Mouse (Mus musculus): ENCODE data around the gene Plekhm3.
A peak's percentile ranks its signal among the peaks of the same experiment; 100 is the strongest.

The Plekhm3 gene

DNA sequence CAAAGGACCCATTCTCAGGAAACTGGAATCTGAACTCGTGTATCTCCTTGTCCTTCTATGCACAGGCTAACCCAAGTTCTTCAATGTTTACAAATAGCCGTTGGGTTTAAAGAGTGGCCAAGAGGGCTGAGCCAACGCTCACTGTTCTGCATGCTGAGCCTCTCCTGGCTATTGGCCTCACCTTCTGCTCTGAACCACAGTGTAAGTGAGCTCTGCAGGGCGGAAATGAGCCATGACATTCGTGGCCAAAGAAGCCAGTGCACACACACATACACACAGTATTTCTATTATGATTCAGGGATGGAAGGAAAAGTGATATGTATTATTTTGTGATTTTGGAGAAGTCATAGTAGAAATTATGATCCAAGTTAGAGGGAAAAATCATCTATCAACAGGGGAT, 138.9 kb downstream of the Plekhm3 start:
- peak; percentile 76 for DNase-seq

DNA sequence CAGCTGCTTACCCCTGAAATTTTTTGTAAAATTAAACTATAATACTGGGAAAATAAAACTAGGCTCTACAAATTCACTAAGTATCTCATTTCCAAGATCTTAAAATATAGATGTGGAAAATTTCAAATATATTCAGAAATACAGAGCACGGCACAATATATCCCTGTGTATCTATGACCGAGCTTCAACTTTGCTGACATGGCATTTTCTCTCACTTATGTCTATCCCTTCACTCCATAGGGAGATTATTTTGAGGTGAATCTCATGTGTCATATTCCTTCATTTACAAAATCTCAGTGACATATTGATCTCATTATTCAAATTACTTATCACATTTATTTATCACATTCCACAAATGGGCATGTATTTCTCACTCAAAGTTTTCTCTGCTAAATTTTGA, 143.4 kb downstream of the Plekhm3 start:
- no peak for DNase-seq

DNA sequence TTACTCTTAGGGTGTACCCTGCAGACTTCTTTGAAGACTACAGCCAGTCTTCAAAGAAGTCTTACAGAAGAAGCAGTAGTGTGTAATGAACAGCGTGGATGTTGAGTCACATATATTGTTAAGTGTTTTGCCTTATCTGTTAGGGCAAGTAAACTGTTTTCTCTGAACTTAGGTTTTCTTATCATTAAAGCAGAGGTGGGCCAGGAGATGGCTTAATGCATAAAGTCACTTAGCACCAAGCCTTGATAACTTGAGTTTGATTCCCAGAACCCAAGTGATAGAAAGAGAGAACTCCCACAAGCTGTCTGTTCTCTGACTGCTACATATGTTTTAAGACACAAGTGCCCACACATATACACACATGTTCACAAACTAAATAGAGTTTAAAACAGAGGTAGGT, 144.7 kb downstream of the Plekhm3 start:
- DNase-seq = no peak

DNA sequence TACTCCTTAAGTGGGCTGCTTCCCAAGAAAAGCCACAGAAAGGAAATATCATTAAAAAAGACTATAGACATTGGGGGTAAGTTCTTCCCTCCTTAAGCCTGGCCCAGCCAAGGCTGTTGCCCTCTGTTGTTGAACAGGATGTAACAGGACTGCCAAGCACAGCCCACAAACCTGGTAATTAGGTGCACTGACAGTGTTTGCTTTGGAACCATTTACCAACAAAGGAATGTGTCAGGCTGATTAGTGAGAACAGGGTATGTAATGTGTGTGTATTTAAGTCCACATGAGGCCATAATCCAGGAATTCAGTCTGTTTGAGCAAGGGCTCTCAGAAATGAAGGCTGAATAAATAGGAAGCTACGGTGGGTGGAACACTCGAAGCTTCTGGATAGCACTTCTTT, 147.5 kb downstream of the Plekhm3 start:
- DNase-seq = no peak

DNA sequence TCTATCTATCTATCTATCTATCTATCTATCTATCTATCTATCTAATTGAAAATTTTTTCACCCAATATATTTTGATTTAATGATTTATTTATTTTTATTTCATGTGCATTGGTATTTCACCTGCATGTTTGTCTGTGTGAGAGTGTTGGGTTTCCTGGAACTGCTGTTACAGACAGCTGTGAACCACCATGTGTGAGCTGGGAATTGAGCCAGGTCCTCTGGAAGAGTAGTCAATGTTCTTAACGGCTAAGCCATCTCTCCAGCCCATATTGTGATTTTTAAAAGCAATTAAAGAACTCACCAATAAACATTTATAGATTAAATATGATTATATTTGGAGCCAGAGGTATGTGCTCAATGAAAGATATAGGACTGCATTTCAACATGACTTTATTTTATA, 148.9 kb downstream of the Plekhm3 start:
- DNase-seq = no peak

DNA sequence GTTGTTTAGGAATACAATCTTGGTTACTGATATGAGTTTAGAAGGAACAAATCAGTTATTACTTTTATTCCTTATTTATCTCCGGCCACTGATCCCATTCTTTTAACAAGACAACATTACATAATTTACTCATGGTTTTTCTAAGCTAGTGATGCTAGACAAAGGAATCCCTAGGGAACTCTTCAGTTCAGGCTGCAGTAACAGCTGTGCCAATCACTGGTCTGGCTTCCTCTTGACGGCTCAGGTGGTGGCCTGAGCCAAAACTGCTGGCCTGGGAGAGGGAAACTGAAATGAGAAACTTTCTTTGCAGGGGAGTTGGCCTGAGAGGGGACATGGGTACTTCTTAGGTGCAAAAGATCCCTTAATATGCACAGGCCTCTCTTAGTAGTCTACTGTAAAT, 151.4 kb downstream of the Plekhm3 start:
- no peak for DNase-seq

DNA sequence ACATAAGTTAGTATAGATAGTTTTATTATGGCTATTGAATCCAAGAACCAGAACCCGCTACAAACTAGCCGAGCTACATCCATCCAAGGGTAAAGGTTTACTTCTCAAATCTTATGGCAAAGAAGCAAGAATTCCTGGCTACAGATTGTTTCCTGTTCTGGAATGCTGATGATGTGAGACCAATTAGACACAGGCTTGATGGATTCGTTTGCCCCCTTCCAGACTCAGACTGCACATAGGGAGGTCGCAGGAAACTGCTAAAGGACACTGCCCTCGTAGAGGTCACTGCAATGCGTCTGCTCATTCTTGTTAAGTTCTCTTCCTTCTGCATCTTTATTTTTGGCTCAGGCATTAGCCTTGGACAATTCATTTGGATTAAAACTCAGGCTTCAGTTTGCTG, 154.0 kb downstream of the Plekhm3 start:
- no peak for DNase-seq

DNA sequence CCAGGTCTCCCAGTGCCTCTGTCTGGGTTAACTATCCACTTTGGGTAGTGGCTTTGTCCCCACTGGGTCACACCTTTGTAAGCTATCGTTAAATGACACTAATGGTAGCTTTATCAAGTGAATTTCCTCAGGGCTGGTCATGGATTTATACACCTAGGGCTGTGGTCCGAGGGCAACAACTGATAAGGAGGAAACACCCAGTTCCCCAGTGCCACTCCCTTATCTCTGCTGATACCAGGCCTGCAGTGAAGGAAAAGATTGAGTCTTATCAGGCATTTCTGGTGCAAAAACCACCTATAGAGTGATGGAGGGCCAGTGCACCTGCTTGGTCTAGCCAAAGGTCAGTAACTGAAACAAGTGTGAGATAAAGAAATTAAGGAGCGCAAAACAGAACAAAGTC, 159.0 kb downstream of the Plekhm3 start:
- no peak for DNase-seq

DNA sequence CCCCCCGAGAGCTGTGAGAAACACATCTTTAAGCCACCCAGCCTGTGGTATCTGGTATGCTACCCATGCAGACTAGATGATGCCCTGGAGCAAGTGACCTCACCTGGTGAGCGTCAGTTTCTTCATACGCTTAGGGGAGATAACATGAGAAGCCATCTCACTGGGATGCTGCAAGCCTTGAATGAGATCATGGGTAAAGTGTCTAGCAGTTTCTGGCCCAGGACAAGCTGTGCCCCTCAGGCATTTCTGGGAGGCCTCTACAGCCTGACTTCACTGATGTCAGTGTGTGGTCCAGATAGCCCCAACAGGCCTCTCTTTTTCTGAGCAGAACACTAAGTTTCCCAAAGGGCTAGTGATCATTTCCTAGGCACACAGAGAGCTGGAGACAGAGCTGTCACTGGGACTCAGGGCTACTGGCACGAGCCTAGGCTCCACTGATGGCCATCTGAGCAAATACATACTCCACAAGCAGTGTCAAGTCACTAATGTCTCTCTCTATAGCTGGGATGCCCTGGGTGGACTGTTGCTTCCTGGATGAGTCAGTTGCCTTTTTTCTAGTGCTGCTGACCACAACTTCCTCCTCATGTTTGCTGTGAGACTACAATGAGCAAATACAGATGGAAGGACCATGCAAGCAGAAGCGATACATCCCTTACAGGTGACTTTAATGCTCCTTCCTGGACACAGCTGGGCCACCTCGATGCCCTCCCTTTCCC, 159.6 kb downstream of the Plekhm3 start:
- no peak for DNase-seq

DNA sequence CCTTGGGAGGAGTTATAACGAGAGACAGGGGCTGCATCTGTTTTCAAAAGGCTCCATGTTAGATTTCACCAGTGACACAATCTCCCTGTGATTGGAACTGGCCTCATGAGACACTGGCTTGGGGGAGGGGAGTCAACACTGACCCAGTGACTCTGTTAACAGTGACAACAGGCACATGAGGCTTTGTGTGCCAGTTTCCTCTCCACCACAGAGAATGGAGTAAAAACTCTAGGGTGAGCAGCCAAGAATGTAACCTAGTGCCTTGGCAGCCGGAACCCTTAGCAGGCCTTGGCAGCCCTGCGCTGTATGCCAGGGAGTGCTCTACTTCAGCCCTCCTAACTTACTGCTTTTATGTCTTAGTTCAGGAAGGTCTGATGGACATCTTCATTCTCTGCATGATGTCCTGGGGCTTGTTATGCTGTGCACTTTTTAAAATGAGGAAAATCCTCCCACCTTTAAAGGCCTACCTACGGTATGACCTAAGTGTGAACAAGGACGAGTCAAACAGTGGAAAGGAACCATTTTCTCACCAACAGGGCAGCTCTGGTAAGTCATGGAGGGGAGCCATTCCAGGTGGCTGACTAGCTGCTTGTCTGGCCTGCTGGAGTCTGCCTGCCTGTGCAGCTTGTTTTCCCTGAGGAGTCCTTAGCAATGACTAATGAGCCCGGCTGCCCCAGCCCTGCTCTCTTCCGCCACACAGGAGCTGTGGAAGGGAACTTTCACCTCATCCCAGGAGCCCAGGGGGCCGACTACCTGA, 161.2 kb downstream of the Plekhm3 start:
- DNase-seq = peak; percentile 49 to 54

DNA sequence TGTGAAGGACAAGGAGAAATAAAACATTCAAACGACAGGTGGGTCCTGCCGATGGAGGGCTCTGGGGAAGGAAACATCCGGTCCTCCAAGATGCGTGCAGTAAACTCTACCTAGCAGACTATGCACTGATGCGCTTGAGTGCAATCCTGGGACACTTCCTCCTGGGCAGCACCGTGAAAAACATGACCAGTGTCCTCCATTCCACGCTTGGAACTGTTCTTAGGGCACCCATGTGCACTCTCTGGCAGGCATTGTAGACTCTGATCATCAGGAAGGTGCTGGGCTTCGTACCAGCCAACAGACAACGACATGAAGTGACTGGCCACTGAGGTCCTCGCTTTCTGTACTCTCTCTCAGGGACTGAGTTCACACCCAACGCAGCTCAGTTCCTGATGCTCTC, 162.5 kb downstream of the Plekhm3 start:
- no peak for DNase-seq

DNA sequence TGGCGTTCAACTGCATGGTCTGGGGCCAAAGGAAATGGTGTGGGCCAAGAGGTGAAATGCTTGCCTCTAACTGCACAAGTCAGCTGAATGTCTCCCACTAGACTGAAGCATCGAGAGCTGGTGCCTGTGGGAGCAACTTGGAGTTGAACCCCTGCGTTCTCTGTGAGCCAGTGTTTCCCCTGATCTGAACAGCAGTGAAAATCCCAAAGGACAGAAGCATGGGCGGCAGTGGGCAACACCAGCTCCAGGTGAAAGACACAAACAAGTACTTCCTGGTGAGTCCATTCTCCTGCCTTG, 163.4 kb downstream of the Plekhm3 start:
- DNase-seq = no peak

DNA sequence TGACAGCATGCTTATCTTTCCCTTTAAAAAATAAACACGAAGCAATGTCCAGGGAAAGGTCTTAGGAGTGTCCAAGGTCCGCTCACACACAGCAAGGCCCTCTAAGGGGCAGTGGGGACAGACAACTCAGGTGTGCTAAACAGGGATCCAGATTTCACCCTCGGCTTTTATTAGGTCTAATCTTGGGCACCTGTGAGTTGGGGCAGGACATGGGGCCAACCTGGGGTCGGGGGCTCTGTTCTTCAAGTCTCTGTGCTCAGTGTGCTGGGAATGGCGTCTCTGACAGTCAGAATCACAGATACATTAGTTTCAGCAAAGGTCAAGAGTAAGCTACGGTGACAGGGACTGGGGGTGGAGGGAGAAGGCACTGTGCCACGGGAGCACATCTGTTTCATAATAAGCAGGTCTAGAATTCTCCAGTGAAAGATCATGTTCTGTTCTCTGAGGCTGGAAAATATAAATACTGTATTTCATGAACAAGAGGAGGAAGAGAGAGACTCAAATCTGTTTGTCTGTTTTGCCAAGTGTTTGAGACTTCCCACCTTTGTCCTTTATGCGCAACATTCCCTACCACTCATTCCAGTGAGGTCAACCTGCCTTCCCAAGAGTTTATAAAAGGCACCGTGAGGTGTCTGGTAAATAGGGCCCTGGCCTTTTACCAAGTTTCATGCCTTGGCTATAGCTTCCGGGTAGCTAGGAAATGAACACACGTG, 163.9 kb downstream of the Plekhm3 start:
- no peak for DNase-seq

DNA sequence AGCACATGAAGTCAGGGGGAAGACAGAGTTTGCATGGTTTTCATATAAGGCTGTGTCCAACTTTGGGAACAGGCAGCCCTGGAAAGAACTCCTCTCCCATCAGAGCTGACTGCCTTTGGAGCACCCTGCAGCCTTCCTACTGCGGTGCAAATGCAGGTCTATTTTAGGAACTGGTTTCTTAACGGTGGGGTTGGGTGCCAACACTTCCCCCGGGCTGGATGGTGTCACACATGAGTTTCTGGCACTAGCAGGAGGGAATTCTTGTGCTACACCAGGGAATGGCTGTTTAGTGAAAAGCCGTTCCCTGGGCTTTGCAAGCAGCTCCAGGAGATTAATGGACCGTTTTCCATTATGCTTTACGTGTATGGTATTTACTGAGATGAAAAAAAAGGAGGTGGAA, 164.8 kb downstream of the Plekhm3 start:
- peak; percentile 44 to 46 for DNase-seq

DNA sequence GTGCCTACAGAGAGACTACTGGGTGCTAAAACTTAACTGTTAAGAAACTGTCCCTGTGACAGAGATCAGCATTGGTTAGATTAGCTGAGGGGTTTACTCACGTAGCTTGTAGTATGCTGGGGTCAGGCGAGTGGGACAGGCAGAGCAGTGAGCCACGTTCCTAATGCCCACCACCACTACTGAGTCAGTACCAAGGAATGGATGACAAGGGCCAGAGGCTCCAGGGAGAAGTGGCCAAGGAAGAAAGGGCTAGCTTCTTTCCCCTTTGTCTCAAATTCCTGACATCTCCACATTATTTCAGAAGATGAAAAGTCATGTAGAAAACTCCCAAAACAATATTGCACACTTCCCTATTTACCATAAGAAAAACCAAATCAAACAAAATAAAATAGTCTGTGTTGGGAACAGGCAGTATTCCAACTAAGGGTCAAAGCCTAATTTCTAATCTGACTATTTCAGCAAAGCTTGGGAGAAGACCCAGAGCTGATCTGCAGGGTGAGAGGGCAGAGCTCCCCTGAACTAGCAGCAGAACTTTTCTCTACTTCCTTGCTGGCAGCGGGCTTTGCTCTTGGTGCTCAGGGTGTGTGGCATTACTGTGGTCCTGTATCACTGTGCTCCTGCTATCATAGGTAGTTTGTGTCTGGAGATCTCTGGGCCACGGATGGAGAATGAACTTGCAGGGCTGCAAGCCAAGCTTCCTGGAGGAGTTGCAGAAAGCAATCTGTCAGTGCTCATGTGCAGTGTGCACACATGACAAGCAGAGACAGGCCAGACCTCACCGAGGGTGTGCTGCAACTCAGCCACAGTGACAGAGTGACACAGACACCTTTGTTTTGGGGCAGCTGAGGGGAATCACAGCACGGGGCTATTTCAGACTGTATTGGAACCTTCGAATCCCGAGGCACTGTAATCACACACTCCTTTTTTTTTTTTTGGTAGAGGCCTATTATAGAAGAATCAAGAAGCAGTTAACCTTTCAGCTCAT, 165.5 kb downstream of the Plekhm3 start:
- DNase-seq = peak; percentile 57 to 61

DNA sequence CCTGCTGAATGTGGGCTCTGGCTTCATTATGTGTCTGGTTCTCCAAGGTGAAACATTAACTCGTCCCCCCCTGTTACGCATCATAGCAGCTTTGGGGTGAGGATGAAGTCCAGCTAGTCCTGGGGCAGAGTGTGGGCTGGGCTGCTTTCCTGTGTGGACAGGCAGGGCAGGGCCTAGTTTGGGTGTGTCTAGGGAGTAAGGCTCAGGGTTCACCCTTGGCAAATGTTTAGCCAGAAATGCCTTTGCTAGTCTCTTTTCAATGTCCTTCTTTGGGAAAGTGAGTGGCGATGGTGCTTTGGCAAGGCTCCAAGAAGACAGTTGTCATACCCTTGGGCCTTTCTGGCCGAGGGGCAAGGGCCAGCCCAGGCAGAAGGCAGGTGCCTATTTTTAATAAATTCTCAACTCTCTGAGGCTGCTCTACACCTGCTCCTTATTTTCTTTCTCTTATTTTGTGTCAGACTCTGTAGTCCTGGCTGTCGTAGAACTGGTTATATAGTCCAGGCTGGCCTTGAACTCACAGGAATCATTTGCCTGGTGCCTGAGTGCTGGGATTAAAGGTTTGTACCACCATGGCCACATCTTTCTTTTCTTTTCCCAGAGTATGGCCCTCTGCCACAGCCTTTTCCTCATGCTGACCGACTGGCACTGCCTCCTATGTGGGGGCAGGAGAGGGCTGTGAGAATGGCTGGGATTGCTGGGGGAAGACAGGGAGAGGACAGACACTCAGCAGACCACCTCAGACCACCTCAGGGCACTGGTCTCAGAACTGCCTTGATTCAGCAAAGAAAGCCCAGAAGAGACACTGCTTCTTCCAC, 168.7 kb downstream of the Plekhm3 start:
- peak in 1 of 2 experiments; percentile 19 for DNase-seq

DNA sequence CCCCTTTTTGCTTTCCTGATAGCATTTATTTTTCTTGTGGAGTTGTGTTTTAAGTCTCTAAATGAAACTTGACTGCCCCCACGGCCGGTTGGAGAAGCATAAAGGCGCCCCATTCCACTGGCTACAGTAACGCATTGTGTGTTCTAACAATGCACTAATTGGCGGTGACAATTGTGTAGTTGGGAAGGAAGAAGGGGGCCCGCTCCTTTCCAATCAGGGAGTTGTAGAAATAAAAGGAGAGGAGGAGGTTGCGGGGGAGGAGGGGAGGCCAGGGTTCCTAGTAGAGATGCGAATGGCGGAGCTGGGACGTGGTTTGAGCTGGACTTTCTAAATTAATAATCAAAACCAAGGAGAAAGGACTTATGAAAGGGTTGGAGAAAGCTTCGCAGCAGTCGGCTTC, 176.8 kb downstream of the Plekhm3 start:
- no peak for DNase-seq

DNA sequence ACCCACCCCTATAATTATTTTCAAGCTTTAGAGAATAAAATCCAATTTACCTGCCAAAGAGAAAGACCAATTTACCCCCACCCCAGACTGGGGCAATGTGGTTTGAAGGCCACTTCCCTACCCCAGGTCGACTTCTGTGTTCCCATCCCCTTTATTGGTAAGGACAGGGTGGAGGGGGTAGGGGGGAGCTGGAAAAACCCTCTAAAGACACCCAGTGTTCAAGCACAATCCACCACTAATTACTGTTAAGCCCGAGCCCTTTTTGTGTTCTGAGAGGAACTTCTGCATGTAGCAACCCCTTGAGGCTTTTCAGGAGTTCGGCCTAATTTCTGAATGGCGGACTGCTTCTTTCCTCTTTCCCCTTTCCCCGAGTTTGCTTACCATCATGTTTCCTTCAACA, 177.2 kb downstream of the Plekhm3 start:
- no peak for DNase-seq

DNA sequence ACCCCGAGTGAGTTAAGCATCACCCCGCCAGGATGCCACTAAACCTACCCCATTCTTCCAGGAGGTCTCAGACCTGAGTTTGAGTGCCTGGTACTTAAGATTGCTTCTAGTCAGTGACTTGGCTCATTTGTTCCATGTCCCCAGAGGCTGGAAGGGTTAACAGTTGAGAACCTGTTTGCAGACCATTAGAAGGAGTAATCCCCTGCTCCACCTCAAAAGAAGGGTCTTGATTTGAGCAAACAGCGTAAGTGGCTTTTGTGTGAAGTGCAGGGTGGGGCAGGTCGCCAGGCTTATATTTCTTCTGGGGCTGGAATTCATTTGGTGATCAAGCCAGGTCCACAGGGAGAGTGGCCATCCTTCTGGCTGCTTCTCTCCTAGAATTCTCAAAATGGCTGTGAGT, 183.3 kb downstream of the Plekhm3 start:
- no peak for DNase-seq

DNA sequence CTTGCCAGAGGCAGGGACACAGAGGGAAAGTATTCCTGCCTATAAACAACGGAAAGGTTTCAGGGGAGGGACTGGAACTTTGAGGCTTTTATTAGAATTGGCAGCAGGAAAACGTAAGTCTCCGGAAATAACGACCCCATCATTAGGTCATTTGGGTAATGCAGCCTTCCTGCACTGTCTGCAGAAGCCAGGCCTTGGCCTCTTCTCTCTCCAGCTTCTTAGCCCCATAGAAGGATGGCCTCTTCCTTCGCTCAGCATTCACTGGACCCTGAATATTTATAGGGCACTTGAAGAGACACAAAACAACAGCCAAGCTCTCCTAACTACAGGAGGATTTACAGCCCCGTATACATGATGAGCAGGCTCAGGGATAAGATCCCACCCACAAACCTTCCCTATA, 186.5 kb downstream of the Plekhm3 start:
- DNase-seq = no peak

DNA sequence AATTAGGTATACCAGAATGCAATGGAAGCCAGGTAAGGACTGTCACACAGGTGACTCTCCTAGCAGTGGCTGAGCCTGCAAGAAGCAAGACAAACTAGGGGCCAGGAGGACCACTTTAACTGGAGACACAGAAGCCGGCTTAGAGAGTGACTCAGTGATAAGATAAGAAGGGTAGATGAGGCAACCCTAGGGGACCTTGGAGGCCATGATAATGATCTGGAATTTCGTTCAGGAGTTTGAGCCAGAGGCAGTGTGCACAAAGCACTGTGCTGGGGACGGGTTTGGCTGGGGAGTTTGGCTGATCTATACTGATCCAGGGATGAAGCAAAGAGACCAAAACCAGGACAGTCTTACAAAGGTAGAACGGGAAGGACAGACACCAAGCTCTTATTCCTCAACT, 195.0 kb downstream of the Plekhm3 start:
- DNase-seq = no peak

DNA sequence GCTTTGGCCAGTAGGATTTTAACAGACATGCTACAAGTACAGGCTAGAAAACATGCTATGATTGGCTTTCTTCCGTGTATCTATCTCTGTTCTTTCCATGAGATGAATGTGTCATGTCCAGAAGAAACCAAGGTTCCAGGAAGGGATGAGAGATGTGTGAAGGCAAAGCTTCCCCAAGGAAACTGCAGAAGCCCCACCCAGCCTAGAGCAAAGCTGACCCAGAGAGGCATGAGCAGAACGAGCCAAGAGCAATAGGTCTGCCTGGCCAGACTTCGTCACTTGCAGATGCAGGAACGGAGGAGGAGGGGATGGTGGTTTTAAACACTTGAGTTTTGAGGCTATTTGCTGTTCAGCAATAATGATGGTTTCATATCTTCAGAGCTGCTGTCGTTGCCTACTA, 198.9 kb downstream of the Plekhm3 start:
- no peak for DNase-seq
